Mouse (Mus musculus): ENCODE measurements around the gene Lmbrd1. TPM values are rescaled to one million over a fixed set of nuclear protein-coding genes. Genes with fewer than 3 reads are reported as not detected.
"Not testable (repeated sequence)": the region's sequence is repeated elsewhere in the genome, so short reads cannot be mapped to it uniquely, and the experiment has no call there.

The Lmbrd1 gene
- polyA plus RNA-seq, 1 experiment from 2014 or later: 14.5 TPM

- no peaks in the 10 kb centered on the region for H3K4me1 ChIP-seq
- H3K27ac ChIP-seq: no peak overlapping the region
- H3K9me3 ChIP-seq (replicated peaks): no peaks in the 10 kb centered on the region
- no peaks in the 10 kb centered on the region for H3K27me3 ChIP-seq (replicated peaks)
- H3K36me3 ChIP-seq: peaks cover 41% of the 10 kb centered on the region
- H3K4me3 ChIP-seq: no peak overlapping the region
- WGBS (ENCODE audit: insufficient replicate concordance): 86% methylated on average over 3 of the region's 3 CpGs
- H3K9ac ChIP-seq: no peak overlapping the region
- ATAC-seq: no peak
- H3K4me2 ChIP-seq: no peak overlapping the region
Observed at GRCm38 (mm10) chr1:24732286-24732685, 53.9 kb downstream of the Lmbrd1 start.

GRCm38 (mm10) chr1:24734866-24735265 is 56.4 kb downstream of the Lmbrd1 start:
- Histone ChIP-seq H3K9me3 (replicated peaks) (no peaks in the 10 kb centered on the region), H3K27me3 (replicated peaks) (no peaks in the 10 kb centered on the region), H3K27ac (no peak overlapping the region), H3K9ac (no peak overlapping the region), H3K4me3 (no peak overlapping the region), H3K4me2 (no peak overlapping the region), H3K4me1 (no peaks in the 10 kb centered on the region), H3K36me3 (peaks cover 31% of the 10 kb centered on the region)
- no peak for ATAC-seq
- 69% methylated on average over 5 of the region's 5 CpGs for WGBS (ENCODE audit: insufficient replicate concordance)

DNA sequence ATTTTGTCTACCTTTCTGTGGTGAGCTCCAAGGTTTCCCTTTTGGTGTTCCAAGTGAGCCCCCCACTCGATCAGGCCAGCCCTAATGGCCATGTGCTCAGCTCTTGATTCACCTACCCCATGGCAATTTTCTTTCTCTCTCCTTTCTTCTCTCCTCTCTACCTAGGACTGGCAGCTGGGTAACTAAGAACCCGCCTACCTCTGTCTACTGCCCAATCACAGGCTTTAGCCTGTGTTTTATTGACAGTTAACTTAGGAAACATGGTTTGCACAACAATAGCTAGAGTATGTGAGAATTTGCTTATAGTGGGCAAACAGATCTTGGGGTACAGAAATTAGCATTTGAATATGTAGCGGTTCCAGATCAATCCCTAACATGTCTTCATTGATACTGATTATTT is 62.5 kb downstream of the Lmbrd1 start:
- Histone ChIP-seq H3K27me3 (replicated peaks) (no peaks in the 10 kb centered on the region), H3K27ac (no peak overlapping the region), H3K9ac (no peak overlapping the region), H3K4me1 (no peaks in the 10 kb centered on the region), H3K36me3 (no peaks in the 10 kb centered on the region; the same call in 1 of the 2 replicates), H3K4me2 (no peak overlapping the region), H3K9me3 (replicated peaks) (no peaks in the 10 kb centered on the region), H3K4me3 (no peak overlapping the region)
- 62% methylated on average over 3 of the region's 3 CpGs for WGBS (ENCODE audit: insufficient replicate concordance)
- ATAC-seq: no peak

DNA sequence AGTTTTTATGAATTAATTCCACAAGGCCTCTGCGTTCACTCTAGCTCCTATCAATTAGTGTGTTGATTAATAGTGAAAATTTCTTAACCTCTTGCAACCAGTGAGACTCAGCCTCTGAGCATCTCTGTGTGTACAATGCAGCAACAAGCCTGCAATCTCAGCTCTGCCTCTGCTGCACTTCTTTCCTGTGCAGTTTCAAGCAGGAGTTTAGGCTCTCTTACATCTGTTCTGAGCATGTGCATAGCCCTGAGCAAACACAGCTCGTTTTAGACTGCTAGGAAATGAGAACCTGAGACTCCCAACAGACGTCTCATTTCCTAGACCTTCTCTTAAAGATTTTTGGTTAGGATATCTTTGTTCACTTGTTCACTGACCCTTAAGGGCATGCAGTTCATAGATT is 63.1 kb downstream of the Lmbrd1 start:
- Histone ChIP-seq H3K9ac (no peak overlapping the region), H3K27me3 (replicated peaks) (no peaks in the 10 kb centered on the region), H3K36me3 (no peaks in the 10 kb centered on the region; the same call in 1 of the 2 replicates), H3K4me3 (no peak overlapping the region), H3K9me3 (replicated peaks) (no peaks in the 10 kb centered on the region), H3K27ac (no peak overlapping the region), H3K4me2 (no peak overlapping the region), H3K4me1 (no peaks in the 10 kb centered on the region)
- no peak for ATAC-seq
- WGBS (ENCODE audit: insufficient replicate concordance): 46% methylated on average over 3 of the region's 3 CpGs

DNA sequence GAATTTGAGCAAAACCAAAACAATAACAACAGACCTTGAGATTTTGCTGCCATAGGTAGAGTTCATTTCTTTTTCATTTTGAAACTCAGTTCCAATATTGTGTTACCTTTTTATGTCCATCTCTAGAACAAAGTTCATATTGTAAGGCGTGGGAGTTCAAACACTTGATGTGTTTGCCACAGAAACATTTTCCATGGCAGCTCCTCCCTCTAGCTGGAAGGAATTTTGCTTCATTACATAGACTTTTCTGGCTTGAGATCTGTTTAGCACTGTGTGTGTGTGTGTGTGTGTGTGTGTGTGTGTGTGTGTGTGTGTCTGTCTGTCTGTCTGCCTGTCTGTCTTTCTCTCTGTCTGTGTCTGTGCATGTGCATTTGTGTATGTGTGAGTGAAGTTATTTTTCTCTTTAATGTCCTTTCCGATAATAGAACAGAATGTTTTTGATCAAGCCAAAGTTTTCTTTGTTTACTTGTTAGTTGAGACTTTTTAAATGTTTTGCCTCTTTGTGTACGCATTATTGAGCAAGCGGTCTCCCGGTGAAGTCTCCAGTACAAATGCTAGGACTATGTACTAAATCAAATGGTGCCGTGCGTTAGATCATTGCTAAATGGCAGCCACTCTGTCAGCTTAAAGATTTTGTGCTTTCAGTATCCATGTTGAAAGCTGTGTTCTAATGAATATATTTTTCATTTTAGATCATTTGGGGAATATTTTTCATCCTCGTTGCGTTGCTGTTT is 64.9 kb downstream of the Lmbrd1 start:
- Histone ChIP-seq H3K27ac (no peak overlapping the region), H3K36me3 (peaks cover 11% of the 10 kb centered on the region), H3K9ac (no peak overlapping the region), H3K4me3 (no peak overlapping the region), H3K27me3 (replicated peaks) (no peaks in the 10 kb centered on the region), H3K9me3 (replicated peaks) (no peaks in the 10 kb centered on the region), H3K4me1 (no peaks in the 10 kb centered on the region), H3K4me2 (no peak overlapping the region)
- no peak for ATAC-seq
- 86% methylated on average over 9 of the region's 9 CpGs for WGBS (ENCODE audit: insufficient replicate concordance)

- no peak overlapping the region for H3K27ac ChIP-seq
- H3K4me3 ChIP-seq: no peak overlapping the region
- H3K4me1 ChIP-seq: no peaks in the 10 kb centered on the region
- 82% methylated on average over 4 of the region's 4 CpGs for WGBS (ENCODE audit: insufficient replicate concordance)
- no peak overlapping the region for H3K9ac ChIP-seq
- no peak overlapping the region for H3K4me2 ChIP-seq
- H3K9me3 ChIP-seq (replicated peaks): no peaks in the 10 kb centered on the region
- peaks cover 28% of the 10 kb centered on the region for H3K36me3 ChIP-seq
- no peak for ATAC-seq
- no peaks in the 10 kb centered on the region for H3K27me3 ChIP-seq (replicated peaks)
Observed at GRCm38 (mm10) chr1:24752715-24753114, 74.3 kb downstream of the Lmbrd1 start.

DNA sequence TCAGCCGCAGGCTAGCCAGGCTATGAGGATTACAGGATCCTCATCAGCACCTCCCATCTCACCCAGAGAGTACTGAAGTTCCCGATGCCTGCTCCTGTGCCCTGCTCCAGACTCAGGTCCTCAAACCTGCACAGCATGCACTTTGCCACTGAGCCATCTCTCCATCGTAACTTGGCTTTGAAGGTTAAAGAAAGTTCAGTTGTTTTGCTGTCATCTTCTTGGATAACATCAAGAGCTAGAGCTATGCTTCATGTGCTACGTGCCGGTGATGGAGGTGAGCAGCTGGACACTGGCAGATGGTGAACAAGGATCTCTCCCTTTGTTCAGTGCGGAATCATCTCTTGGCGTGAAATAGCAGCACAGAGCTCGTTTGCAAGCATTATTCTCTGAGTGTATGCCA is 80.1 kb downstream of the Lmbrd1 start:
- 82% methylated on average over 8 of the region's 8 CpGs for WGBS (ENCODE audit: insufficient replicate concordance)
- no peaks in the 10 kb centered on the region for H3K9me3 ChIP-seq (replicated peaks)
- H3K27me3 ChIP-seq (replicated peaks): no peaks in the 10 kb centered on the region
- H3K4me2 ChIP-seq: no peak overlapping the region
- no peaks in the 10 kb centered on the region for H3K4me1 ChIP-seq
- no peak overlapping the region for H3K9ac ChIP-seq
- no peak overlapping the region for H3K27ac ChIP-seq
- H3K4me3 ChIP-seq: no peak overlapping the region
- peaks cover 12% of the 10 kb centered on the region; the same call in 1 of the 2 replicates for H3K36me3 ChIP-seq
- no peak for ATAC-seq

GRCm38 (mm10) chr1:24766466-24766865 is 88.0 kb downstream of the Lmbrd1 start:
- no peak overlapping the region for H3K9ac ChIP-seq
- no peak overlapping the region for H3K4me2 ChIP-seq
- 78% methylated on average over 8 of the region's 8 CpGs for WGBS (ENCODE audit: insufficient replicate concordance)
- no peak overlapping the region for H3K27ac ChIP-seq
- no peaks in the 10 kb centered on the region for H3K9me3 ChIP-seq (replicated peaks)
- H3K36me3 ChIP-seq: peaks cover 12% of the 10 kb centered on the region
- H3K4me3 ChIP-seq: no peak overlapping the region
- H3K27me3 ChIP-seq (replicated peaks): no peaks in the 10 kb centered on the region
- no peak for ATAC-seq
- H3K4me1 ChIP-seq: no peaks in the 10 kb centered on the region

DNA sequence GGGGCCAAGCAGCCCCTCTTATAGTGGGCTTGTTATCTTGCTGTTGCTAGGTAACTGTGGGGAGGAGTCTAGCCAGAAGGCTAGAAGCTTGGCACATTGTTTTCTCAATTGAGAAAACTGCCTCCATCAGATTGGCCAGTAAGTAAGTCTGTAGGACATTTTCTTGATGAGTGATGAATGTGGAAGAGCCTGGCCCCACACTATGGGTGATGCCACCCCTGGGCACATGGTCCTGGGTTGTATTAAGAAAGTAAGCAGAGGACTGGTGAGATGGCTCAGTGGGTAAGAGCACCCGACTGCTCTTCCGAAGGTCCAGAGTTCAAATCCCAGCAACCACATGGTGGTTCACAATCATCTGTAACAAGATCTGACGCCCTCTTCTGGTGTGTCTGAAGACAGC is 88.8 kb downstream of the Lmbrd1 start:
- H3K4me1 ChIP-seq; H3K4me2 ChIP-seq; H3K27me3 ChIP-seq (replicated peaks); H3K4me3 ChIP-seq; H3K9ac ChIP-seq; H3K27ac ChIP-seq; H3K9me3 ChIP-seq (replicated peaks); ATAC-seq: not testable (repeated sequence)
- peaks cover 11% of the 10 kb centered on the region for H3K36me3 ChIP-seq
- 72% methylated on average over 3 of the region's 3 CpGs for WGBS (ENCODE audit: insufficient replicate concordance)

DNA sequence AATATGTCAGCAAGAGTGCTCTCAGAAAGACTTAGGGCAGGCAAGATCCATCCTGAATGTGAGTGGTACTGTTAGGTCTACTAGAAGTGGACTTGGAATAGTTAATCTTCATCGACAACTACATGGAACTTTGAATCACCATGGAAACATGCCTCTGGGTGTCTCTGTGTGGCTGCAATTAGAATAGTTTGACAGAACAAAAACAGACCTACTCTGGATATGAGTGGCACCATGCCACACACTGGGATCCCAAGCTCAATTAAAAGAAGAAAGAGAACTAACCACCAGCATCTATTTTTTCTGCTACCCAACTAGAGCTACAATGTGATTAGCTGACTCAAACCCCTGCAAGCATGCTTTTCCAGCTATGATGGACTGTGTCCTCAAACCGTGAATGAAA is 95.2 kb downstream of the Lmbrd1 start:
- no peak overlapping the region for H3K4me3 ChIP-seq
- no peaks in the 10 kb centered on the region for H3K4me1 ChIP-seq
- no peak for ATAC-seq
- 74% methylated on average over 2 of the region's 2 CpGs for WGBS (ENCODE audit: insufficient replicate concordance)
- H3K27me3 ChIP-seq (replicated peaks): no peaks in the 10 kb centered on the region
- H3K9me3 ChIP-seq (replicated peaks): no peaks in the 10 kb centered on the region
- H3K36me3 ChIP-seq: no peaks in the 10 kb centered on the region
- no peak overlapping the region for H3K9ac ChIP-seq
- H3K4me2 ChIP-seq: no peak overlapping the region
- H3K27ac ChIP-seq: no peak overlapping the region

DNA sequence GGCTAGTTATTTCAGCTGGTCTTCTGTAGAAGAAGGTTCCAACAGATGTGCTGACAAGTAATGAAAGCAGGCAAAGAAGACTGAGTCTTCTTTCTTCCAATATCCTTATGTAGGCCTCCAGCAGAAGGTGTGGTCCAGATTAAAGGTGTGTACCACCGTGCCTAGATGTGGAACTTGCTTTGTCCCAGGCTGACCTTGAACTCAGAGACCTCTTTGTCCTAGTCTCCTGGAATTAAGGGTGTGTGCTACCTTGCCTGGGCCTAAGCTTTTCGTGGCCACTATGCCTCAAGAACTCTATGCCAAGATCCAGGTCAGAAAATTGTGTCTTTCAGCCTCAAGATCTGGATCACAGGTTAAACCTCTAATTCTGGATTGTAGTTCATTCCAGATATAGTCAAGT is 98.1 kb downstream of the Lmbrd1 start:
- Histone ChIP-seq H3K36me3 (no peaks in the 10 kb centered on the region), H3K9ac (no peak overlapping the region), H3K27me3 (replicated peaks) (no peaks in the 10 kb centered on the region), H3K4me2 (no peak overlapping the region), H3K9me3 (replicated peaks) (no peaks in the 10 kb centered on the region), H3K27ac (no peak overlapping the region), H3K4me1 (no peaks in the 10 kb centered on the region), H3K4me3 (no peak overlapping the region)
- no peak for ATAC-seq
- WGBS (ENCODE audit: insufficient replicate concordance): 50% methylated on average over 2 of the region's 2 CpGs

- Histone ChIP-seq H3K9ac (no peak overlapping the region), H3K4me1 (no peaks in the 10 kb centered on the region), H3K4me2 (no peak overlapping the region), H3K27ac (no peak overlapping the region), H3K27me3 (replicated peaks) (no peaks in the 10 kb centered on the region), H3K9me3 (replicated peaks) (no peaks in the 10 kb centered on the region), H3K4me3 (no peak overlapping the region), H3K36me3 (no peaks in the 10 kb centered on the region)
- ATAC-seq: no peak
- 79% methylated on average over 6 of the region's 6 CpGs for WGBS (ENCODE audit: insufficient replicate concordance)
Observed at GRCm38 (mm10) chr1:24793168-24793567, 114.7 kb downstream of the Lmbrd1 start.

DNA sequence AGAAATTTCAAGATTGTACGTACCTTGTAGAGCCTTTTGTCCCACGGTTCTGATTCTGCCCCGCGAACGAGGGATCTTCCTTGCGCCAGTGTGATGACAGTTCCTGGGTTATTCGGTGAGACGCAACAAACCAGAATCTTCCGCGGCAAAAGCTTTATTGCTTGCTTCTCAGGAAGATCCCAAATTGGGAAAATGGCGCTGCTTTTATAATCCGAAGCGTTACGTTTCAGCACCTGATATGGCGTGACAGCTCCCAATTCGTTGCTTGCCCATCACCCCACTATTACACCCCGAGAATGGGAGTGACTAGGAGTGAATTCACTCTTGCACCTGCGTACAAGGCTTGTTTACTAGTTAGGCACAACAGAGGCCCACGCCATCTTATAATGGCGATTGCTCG is 129.5 kb downstream of the Lmbrd1 start:
- not testable (repeated sequence) for H3K4me2 ChIP-seq; H3K27ac ChIP-seq; H3K27me3 ChIP-seq (replicated peaks); ATAC-seq; H3K9ac ChIP-seq; H3K4me3 ChIP-seq; H3K9me3 ChIP-seq (replicated peaks); H3K4me1 ChIP-seq; H3K36me3 ChIP-seq
- 86% methylated on average over 21 of the region's 21 CpGs for WGBS (ENCODE audit: insufficient replicate concordance)
